Mouse (Mus musculus) neutrophil, adult 5-6 weeks (primary cell): ENCODE data around the gene Taf4. TPM values are rescaled to one million over a fixed set of nuclear protein-coding genes. Genes with fewer than 3 reads are reported as not detected.

Experiments used
- ATAC-seq: fragments of 151-379, 151-347 bp; 2 replicates; pipeline ENCODE4 v1.8.0; 2017; ENCODE audit warnings: mild to moderate bottlenecking, moderate TSS enrichment; ENCODE audit not compliant: insufficient number of reproducible peaks, poor library complexity, low FRiP score, severe bottlenecking; ENCODE audit errors: extremely low read depth
- total RNA-seq: library from RNA; stranded (forward); fragments of 200-1000 nt; gene quantifications from 2 replicates; pipeline ENCODE4 v1.2.3, GENCODE M21; 2017

Gene Taf4
- total RNA-seq, 1 experiment from 2014 or later = 42.6 TPM

- ATAC-seq = no peak
Measured at GRCm38 (mm10) chr2:179877551-179878215, 98.8 kb downstream of the Taf4 start.

GRCm38 (mm10) chr2:179875147-179875546 is 101.3 kb downstream of the Taf4 start:
- no peak for ATAC-seq

GRCm38 (mm10) chr2:179873315-179873714 is 103.1 kb downstream of the Taf4 start:
- no peak for ATAC-seq

GRCm38 (mm10) chr2:179872724-179873123 is 103.7 kb downstream of the Taf4 start:
- no peak for ATAC-seq

DNA sequence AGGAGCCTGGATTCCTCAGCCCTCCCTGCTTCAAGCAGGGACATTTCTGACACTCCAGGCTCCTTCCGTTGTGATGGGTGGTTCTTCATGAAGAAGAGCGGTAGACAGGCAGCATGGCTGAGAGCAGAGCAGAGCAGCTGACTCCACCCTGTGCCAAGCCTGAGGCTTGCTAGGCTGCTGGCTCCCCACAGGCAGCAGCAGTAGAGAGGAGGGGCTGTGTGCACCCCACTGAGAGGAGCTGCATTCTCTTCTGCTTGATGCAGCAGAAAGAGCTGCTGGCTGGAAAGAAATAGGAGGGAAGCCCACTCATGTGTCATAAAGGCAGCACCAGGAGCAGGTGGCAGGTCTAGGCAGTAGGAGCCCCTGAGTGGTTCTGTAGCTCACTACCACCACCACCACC is 106.6 kb downstream of the Taf4 start:
- no peak for ATAC-seq

- no peak for ATAC-seq
Measured at GRCm38 (mm10) chr2:179867669-179868068, 108.8 kb downstream of the Taf4 start.

DNA sequence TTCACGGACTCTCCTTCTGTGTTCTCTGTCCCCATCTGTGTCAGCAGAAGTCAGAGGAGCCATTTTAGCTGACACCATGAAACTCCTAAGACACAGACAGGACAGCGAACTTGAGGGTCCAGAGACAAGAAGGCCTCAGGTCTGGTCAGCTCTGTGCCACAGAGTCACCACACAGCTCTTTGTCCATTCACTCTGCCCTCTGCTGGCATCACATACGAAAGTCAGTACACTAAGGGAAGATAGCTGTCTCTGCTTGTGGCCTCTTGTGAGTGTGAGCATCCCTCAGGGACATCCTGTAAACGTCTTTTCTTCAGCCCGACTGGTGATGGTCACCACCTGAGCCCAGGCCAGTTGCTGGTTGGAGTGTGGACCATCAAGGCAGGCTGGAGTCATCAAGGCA is 111.3 kb downstream of the Taf4 start:
- ATAC-seq = no peak

- no peak for ATAC-seq
Measured at GRCm38 (mm10) chr2:179863266-179863665, 113.2 kb downstream of the Taf4 start.

DNA sequence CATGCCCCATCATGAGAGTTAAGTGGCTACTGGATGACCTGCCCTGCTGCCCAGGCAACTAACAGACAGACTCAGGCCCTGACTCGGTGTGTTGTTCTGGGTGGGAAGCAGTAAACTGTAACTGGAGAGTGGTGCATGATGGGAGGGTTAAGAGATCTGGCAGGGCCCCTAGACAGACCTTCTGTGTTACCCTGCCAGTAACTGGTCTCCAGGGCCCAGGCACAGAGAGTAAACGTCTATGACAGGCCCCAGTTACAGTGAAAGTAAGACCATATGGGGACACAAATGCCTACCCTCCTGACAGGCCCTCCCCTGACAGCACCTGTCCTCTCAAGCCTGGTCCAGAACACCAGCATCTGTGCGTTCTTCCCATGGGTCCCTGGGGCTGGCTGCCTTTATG is 113.8 kb downstream of the Taf4 start:
- ATAC-seq = no peak

Other genes with a start within 250 kb of the Taf4 start
- gene Lsm14b, start 48.3 kb upstream of the Taf4 start, total RNA-seq = 35.8 and 36.8 TPM in 2 replicates
- 139 and 147 TPM in 2 replicates for gene Psma7, start 65.8 kb upstream of the Taf4 start, total RNA-seq
- 9.7 and 10.6 TPM in 2 replicates for gene Ss18l1, start 65.9 kb upstream of the Taf4 start, total RNA-seq
- gene Mtg2, start 93.9 kb upstream of the Taf4 start, total RNA-seq = 20.4 and 23.2 TPM in 2 replicates
- gene Hrh3, start 127.8 kb upstream of the Taf4 start, total RNA-seq = not detected in 2 replicates
- 83.9 and 85.7 TPM in 2 replicates for gene Osbpl2, start 142.7 kb upstream of the Taf4 start, total RNA-seq
- gene Adrm1, start 194.8 kb upstream of the Taf4 start, total RNA-seq = 73.4 and 75.9 TPM in 2 replicates
- under 0.01 TPM in 2 replicates for gene Lama5, start 249.2 kb upstream of the Taf4 start, total RNA-seq